Mouse (Mus musculus) left cerebral cortex, adult 11 months (tissue): Measurements from ENCODE around the gene Noa1.

Experiments
- DNase-seq: peaks from one replicate; pipeline ENCODE4 v3.0.0; 2022; ENCODE audit warnings: low spot score

Gene Noa1

DNA sequence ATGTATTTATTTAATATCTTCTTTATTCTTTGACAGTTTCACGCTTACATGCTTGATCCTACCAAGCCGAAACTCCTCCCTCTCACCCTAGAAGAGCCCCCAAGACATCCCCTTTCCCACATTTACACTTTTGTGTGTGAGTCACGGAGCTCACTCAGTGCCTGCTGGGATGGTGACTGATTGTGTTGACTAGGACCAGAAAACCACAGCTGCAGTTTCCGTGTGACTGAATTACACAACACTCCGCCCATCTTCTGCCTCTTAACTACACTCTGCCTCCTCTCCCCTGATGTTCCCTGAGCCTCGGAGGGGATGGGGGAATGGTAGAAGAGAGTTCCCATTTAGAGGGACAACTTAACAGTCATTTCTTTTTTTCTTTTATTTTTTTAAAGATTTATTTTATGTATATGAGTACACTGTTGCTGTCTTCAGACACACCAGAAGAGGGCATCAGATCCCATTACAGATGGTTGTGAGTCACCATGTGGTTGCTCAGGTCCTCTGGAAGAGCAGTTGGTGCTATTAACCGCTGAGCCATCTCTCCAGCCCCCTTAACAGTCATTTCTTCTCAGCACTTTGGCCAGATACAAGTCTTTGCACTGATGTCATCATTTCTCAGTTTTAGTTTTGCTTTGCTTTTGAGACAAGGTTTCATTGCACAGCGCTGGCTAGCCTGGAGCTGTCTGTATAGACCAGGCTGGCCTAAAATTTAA lies 57.6 kb downstream of the Noa1 start:
- DNase-seq = no peak

DNA sequence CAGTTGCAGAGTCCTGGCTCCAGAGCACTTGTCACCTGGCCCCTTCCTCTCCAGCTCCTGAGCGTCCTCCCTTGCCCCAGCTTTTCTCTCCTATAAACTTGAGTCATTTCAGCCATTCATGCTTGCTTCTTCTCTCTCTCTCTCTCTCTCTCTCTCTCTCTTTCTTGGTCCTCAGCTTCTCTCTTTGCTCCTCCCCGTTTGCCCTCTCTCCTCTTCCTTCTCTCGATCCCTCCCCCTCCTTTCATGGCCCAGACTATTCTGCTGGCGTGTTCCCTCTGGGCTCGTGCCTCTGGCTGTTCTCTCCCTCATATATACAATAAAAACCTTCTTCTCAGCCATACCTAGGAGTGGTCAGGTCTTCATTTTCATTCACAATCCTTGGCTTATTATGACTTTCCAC lies 58.2 kb downstream of the Noa1 start:
- DNase-seq = no peak

DNA sequence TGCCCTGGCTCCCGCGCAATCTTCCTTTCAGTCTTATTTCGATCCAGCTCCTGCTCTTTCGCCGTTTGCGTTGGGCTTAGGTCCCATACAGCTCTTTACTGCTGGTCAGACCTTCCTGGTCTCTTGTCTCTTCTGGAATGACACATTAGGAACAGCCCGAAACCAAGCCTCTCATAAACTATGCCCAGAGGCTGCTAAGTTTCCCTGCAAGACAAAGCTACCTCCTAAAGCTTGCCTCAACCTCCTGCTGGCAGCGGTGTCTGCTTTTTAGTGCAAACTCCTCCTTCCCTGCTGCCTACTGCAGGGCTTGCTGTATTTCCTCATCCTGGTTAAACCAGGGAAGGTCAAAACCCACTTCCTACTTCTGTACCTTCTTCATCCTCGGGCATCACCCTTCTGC lies 59.8 kb downstream of the Noa1 start:
- no peak for DNase-seq

DNA sequence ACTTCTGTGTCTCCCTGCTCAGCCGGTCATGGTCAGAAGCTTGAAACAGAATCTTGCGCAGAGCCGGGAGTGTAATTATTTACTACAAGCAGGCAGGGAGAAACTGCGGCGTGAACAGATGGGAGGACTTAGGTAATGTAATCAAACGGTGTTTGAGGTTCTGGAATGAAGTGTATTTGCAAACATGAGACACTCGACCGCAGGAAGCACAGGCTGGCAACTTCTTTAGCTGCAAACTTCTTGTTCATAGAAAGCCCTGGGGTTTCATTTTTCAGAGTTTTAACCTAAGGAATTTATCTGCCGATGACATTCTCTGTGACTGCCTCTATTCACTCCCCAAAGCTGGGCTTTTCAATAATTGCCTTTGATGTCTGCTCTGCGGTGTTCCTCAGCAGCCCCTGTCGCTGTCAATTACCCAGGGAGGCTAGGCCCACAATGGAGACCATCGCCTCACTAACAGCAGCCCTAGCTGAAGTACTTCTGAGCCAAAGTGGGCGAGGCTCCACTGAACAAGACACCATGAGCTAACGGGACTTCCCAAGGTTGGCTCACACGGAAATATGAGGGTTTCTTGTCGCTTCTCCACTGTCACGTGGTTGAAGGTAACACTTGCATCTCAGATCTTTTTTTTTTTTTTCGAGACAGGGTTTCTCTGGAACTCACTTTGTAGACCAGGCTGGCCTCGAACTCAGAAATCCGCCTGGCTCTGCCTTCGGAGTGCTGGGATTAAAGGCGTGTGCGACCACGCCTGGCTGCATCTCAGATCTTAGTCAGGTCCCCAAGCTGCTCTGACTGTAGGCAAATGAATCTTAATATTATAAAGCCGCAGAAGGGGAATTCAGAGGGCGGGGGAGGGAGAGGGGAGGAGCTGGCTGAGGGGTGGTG lies 63.9 kb downstream of the Noa1 start:
- DNase-seq = no peak

DNA sequence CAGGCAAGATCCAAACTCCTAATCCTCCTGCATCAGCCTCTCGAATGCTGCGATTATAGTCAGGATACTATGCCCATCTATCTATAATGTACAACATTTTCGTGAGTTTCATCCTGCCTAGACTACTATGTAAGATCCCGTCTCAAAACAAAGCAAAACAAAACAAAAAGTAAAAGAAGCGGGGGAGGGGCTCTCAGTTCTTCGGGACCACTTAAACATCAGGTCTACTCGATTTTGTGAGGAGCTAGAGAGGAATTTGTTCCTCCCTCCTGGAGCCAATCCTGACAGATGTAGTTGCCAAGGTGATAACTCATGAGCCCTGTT lies 64.5 kb downstream of the Noa1 start:
- no peak for DNase-seq

DNA sequence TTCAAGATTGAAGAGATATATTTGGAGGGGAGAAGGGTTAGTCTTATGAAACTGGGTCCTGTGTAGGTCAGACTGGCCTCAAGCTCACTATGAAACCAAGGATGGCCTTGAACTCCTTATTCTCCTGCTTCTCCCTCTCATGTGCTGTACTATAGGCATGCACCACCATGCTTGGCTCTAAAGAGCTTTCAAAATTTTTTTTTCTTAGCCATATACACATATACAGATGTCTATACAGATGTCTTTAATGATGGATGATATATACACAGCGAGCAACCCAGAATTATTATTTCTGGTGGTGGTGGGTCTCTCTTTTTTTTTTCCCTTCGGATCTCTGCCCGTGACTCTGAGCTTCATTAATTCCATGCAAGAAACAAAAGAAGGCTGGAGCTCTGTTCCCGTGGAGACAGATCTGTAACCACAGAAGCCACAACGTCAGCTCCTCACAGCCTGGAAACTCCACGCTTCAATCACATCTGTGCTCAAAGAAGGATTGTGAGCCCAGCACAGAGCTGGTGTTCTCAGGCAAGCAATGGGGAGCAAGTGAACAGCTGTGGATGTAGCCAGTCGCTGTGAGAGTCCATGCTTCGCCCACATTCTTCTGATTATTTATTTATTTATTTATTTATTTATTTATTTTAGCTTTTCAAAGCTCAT lies 65.4 kb downstream of the Noa1 start:
- no peak for DNase-seq
